Mouse (Mus musculus) stomach, postnatal 0 days (tissue): ENCODE measurements around the gene Slc22a7. TPM values are rescaled to one million over a fixed set of nuclear protein-coding genes. Genes with fewer than 3 reads are reported as not detected.

ENCODE experiments used
- ATAC-seq: fragments of 200-750 bp; cut with Nextera tagmentation; 2 replicates; pipeline ENCODE4 v1.8.0; 2017; ENCODE audit not compliant: low FRiP score, low TSS enrichment
- DNase-seq: peaks from one replicate; pipeline ENCODE4 v3.0.0-alpha.2; 2016; ENCODE audit warnings: low spot score
- H3K27ac ChIP-seq: fragments of 300-500 bp; sonication (generic); replicated peaks from 2 replicates; pipeline ENCODE4 v1.5.1; 2014; ENCODE audit warnings: mild to moderate bottlenecking, control low read depth
- H3K27me3 ChIP-seq: fragments of 300-500 bp; sonication (generic); 2 replicates; pipeline ENCODE4 v1.6.1; 2014; ENCODE audit warnings: low read length; ENCODE audit not compliant: control insufficient read depth, insufficient read depth
- H3K36me3 ChIP-seq: fragments of 300-500 bp; sonication (generic); 2 replicates; pipeline ENCODE4 v1.6.1; 2014; ENCODE audit warnings: low read length, mixed read lengths; ENCODE audit not compliant: control insufficient read depth, insufficient read depth
- H3K4me1 ChIP-seq: fragments of 300-500 bp; sonication (generic); replicated peaks from 2 replicates; pipeline ENCODE4 v1.6.1; 2014; ENCODE audit warnings: antibody characterized with exemption; ENCODE audit not compliant: control insufficient read depth, insufficient read depth
- H3K4me2 ChIP-seq: fragments of 300-500 bp; sonication (generic); replicated peaks from 2 replicates; pipeline ENCODE4 v1.6.1; 2014; ENCODE audit warnings: low read depth, mild to moderate bottlenecking, control low read depth, moderate library complexity
- H3K4me3 ChIP-seq: fragments of 300-500 bp; sonication (generic); 2 replicates; pipeline ENCODE4 v1.5.1; 2014; ENCODE audit warnings: low read depth, low read length, control low read depth
- H3K9ac ChIP-seq: fragments of 300-500 bp; sonication (generic); 2 replicates; pipeline ENCODE4 v1.6.1; 2014; ENCODE audit warnings: mild to moderate bottlenecking, low read length, control low read depth, mixed read lengths
- H3K9me3 ChIP-seq: fragments of 300-500 bp; sonication (generic); 2 replicates; pipeline ENCODE4 v1.6.1; 2016; ENCODE audit warnings: low read length; ENCODE audit not compliant: control insufficient read depth
- CTCF ChIP-seq: IDR thresholded peaks from 2 replicates; pipeline ENCODE4 v1.5.1; 2016; ENCODE audit warnings: antibody characterized with exemption, low read depth, mild to moderate bottlenecking, moderate library complexity
- EP300 ChIP-seq: optimal IDR thresholded peaks from 2 replicates; pipeline ENCODE3; 2016; ENCODE audit warnings: antibody characterized with exemption
- WGBS: fragments of 180-500 bp; shearing (Covaris S2); extraction: QIAGEN DNeasy Blood & Tissue Kit; methylation state at CpG from one replicate; pipeline ENCODE4 v1.1.7; 2014; 5-methylcytosine and 5-hydroxymethylcytosine counted together
- polyA plus RNA-seq: library from polyadenylated mRNA; unstranded; fragments of >200 nt; fragmentation: Nextera tagmentation; extraction: Ambion mirVana; gene quantifications from 2 replicates; pipeline ENCODE4 v1.2.1, GENCODE M21; 2015

The Slc22a7 gene
- polyA plus RNA-seq, 1 experiment from 2014 or later = not detected

GRCm38 (mm10) chr17:46393012-46393411 is 45.2 kb downstream of the Slc22a7 start:
- Histone ChIP-seq H3K9ac (no peak overlapping the region), H3K9me3 (no peaks in the 10 kb centered on the region), H3K27me3 (no peaks in the 10 kb centered on the region), H3K36me3 (peaks cover 6% of the 10 kb centered on the region; the same call in 1 of the 2 replicates), H3K27ac (no peak overlapping the region), H3K4me3 (no peak overlapping the region), H3K4me2 (no peak overlapping the region), H3K4me1 (no peaks in the 10 kb centered on the region)
- WGBS = 37% methylated on average over 2 of the region's 2 CpGs
- TF ChIP-seq EP300 = no peak
- peak; percentile 85 for TF ChIP-seq CTCF
- no peak for ATAC-seq
- peak; percentile 65 for DNase-seq

- no peak for TF ChIP-seq EP300
- TF ChIP-seq CTCF = no peak
- Histone ChIP-seq H3K4me3 (no peak overlapping the region), H3K9me3 (no peaks in the 10 kb centered on the region), H3K36me3 (no peaks in the 10 kb centered on the region), H3K27ac (no peak overlapping the region), H3K9ac (no peak overlapping the region), H3K4me1 (0 out of 2 replicates have a peak, but pooled peaks cover 4% of the 10 kb centered on the region), H3K4me2 (no peak overlapping the region), H3K27me3 (no peaks in the 10 kb centered on the region)
- ATAC-seq (no peak), DNase-seq (no peak)
- 91% methylated on average over 3 of the region's 3 CpGs for WGBS
Measured at GRCm38 (mm10) chr17:46388200-46388599, 50.1 kb downstream of the Slc22a7 start.

- H3K36me3 ChIP-seq = no peaks in the 10 kb centered on the region
- peak overlapping the region; percentile 97 for H3K4me2 ChIP-seq
- peak overlapping the region; percentile 87 for H3K27ac ChIP-seq
- H3K9ac ChIP-seq = peak overlapping the region; percentile 85
- H3K9me3 ChIP-seq = no peaks in the 10 kb centered on the region
- WGBS = 1% methylated on average over 56 of the region's 70 CpGs
- DNase-seq (peak; percentile 38), ATAC-seq (no peak; the same call in none of the 2 replicates)
- H3K27me3 ChIP-seq = no peaks in the 10 kb centered on the region
- peak overlapping the region; percentile 84 for H3K4me3 ChIP-seq
- no peak for TF ChIP-seq CTCF
- TF ChIP-seq EP300 = no peak
- H3K4me1 ChIP-seq = 0 out of 2 replicates have a peak, but pooled peaks cover 4% of the 10 kb centered on the region
Measured at GRCm38 (mm10) chr17:46384061-46384801, 54.0 kb downstream of the Slc22a7 start.

- peak; percentile 99 for ATAC-seq
- WGBS = under 1% methylated on average over 45 of the region's 105 CpGs
- no peak for TF ChIP-seq EP300
- peak; percentile 28; the same call in 1 of the 2 replicates for TF ChIP-seq CTCF
Measured at GRCm38 (mm10) chr17:46383294-46384060, 54.8 kb downstream of the Slc22a7 start, which contains the start of gene Zfp318. Zfp318 (plus strand) TSS chr17:46383731.

More at GRCm38 (mm10) chr17:46383294-46384060, 54.8 kb downstream of the Slc22a7 start, which contains the start of gene Zfp318:
- H3K9ac ChIP-seq = peak within 1 kb of the TSS; percentile 85
- H3K4me2 ChIP-seq = peak within 1 kb of the TSS; percentile 97
- H3K4me1 ChIP-seq = 0 out of 2 replicates have a peak, but pooled peaks cover 4% of the 10 kb centered on the region
- peak; percentile 97 for DNase-seq
- H3K9me3 ChIP-seq = no peaks in the 10 kb centered on the region
- H3K4me3 ChIP-seq = peak within 1 kb of the TSS; percentile 84
- H3K27me3 ChIP-seq = no peaks in the 10 kb centered on the region
- no peaks in the 10 kb centered on the region for H3K36me3 ChIP-seq
- H3K27ac ChIP-seq = peak within 1 kb of the TSS; percentile 87

Other genes with a start within 250 kb of the Slc22a7 start
- gene Polh, start 235.8 kb downstream of the Slc22a7 start, polyA plus RNA-seq = 7.5 and 8.0 TPM in 2 replicates
- 11.5 and 12.2 TPM in 2 replicates for gene Xpo5, start 235.7 kb downstream of the Slc22a7 start, polyA plus RNA-seq
- gene Polr1c, start 190.4 kb downstream of the Slc22a7 start, polyA plus RNA-seq = 47.7 and 48.0 TPM in 2 replicates
- gene Yipf3, start 190.4 kb downstream of the Slc22a7 start, polyA plus RNA-seq = 119 and 125 TPM in 2 replicates
- gene Lrrc73, start 184.9 kb downstream of the Slc22a7 start, polyA plus RNA-seq = 0.73 and 0.79 TPM in 2 replicates
- gene Tjap1, start 155.4 kb downstream of the Slc22a7 start, polyA plus RNA-seq = 13.5 and 17.7 TPM in 2 replicates
- 8.9 and 10.8 TPM in 2 replicates for gene Dlk2, start 141.0 kb downstream of the Slc22a7 start, polyA plus RNA-seq
- 3.5 and 4.3 TPM in 2 replicates for gene Abcc10, start 110.1 kb downstream of the Slc22a7 start, polyA plus RNA-seq
- 2.9 and 3.5 TPM in 2 replicates for gene Zfp318, start 54.7 kb downstream of the Slc22a7 start, polyA plus RNA-seq
- 0.23 and 0.24 TPM in 2 replicates for gene Crip3, start 9.5 kb downstream of the Slc22a7 start, polyA plus RNA-seq
- gene Ttbk1, start 49.2 kb upstream of the Slc22a7 start, polyA plus RNA-seq = 0.13 and 0.15 TPM in 2 replicates
- gene Dnph1, start 58.3 kb upstream of the Slc22a7 start, polyA plus RNA-seq = 23.8 and 24.7 TPM in 2 replicates
- 1.9 and 2.6 TPM in 2 replicates for gene Cul9, start 107.9 kb upstream of the Slc22a7 start, polyA plus RNA-seq
- 3.7 and 4.3 TPM in 2 replicates for gene Srf, start 117.7 kb upstream of the Slc22a7 start, polyA plus RNA-seq
- 29.4 and 32.1 TPM in 2 replicates for gene Ptk7, start 191.0 kb upstream of the Slc22a7 start, polyA plus RNA-seq
- gene Klc4, start 207.6 kb upstream of the Slc22a7 start, polyA plus RNA-seq = 34.5 and 34.8 TPM in 2 replicates
- gene Mrpl2, start 207.8 kb upstream of the Slc22a7 start, polyA plus RNA-seq = 96.4 and 98.8 TPM in 2 replicates
- gene Cul7, start 211.9 kb upstream of the Slc22a7 start, polyA plus RNA-seq = 12.9 and 14.0 TPM in 2 replicates
- gene Rrp36, start 235.9 kb upstream of the Slc22a7 start, polyA plus RNA-seq = 37.2 and 38.1 TPM in 2 replicates
- 142 and 146 TPM in 2 replicates for gene Mea1, start 240.3 kb upstream of the Slc22a7 start, polyA plus RNA-seq
- gene Klhdc3, start 242.5 kb upstream of the Slc22a7 start, polyA plus RNA-seq = 73.7 and 75.0 TPM in 2 replicates